Mouse (Mus musculus): ENCODE measurements at regions not wholly inside any gene's neighbourhood (a gene's known extent, or its start where the extent isn't known, plus 50 kb on each side); places are given as distances from the start of the nearest gene placed in this dataset.

- TF ChIP-seq EP300 (IDR thresholded peaks at IDR 0.05; ENCODE audit: insufficient read depth, low read depth, low read length), result no peak
- no peak for TF ChIP-seq CTCF (IDR thresholded peaks at IDR 0.05)
Measured at GRCm38 (mm10) chr11:63704995-63705580, 217.0 kb downstream of the Hs3st3b1 start.

All from heart, adult 2 months (tissue).